Mouse (Mus musculus) small intestine, adult 2 months (tissue): ENCODE data around the gene Micu1. TPM values are rescaled to one million over a fixed set of nuclear protein-coding genes. Genes with fewer than 3 reads are reported as not detected.

Experiments
- H3K27ac ChIP-seq: fragments of 200-500 bp; 2 replicates; pipeline ENCODE4 v1.5.1; 2012; ENCODE audit warnings: low read depth, low read length, control low read depth, inconsistent platforms; ENCODE audit not compliant: insufficient read depth
- H3K27me3 ChIP-seq: fragments of 200-500 bp; 2 replicates; pipeline ENCODE4 v1.6.1; 2012; ENCODE audit warnings: mild to moderate bottlenecking, moderate library complexity, low read length, inconsistent platforms; ENCODE audit not compliant: control insufficient read depth, insufficient read depth
- H3K36me3 ChIP-seq: fragments of 200-500 bp; 2 replicates; pipeline ENCODE4 v1.6.1; 2012; ENCODE audit warnings: mild to moderate bottlenecking, low read length, control low read depth, inconsistent platforms; ENCODE audit not compliant: control insufficient read depth, insufficient read depth
- H3K4me1 ChIP-seq: fragments of 200-500 bp; 2 replicates; pipeline ENCODE4 v1.6.1; 2012; ENCODE audit warnings: low read length, inconsistent platforms, mixed read lengths; ENCODE audit not compliant: control insufficient read depth, insufficient read depth, insufficient read length
- H3K4me3 ChIP-seq: fragments of 200-500 bp; 2 replicates; pipeline ENCODE4 v1.5.1; 2012; ENCODE audit warnings: low read depth, mild to moderate bottlenecking, control low read depth, inconsistent platforms, low read length, moderate library complexity
- CTCF ChIP-seq: fragments of 200-500 bp; IDR thresholded peaks from 2 replicates; pipeline ENCODE4 v1.5.1; 2012; ENCODE audit warnings: low read depth, mild to moderate bottlenecking, control low read depth, inconsistent platforms, low read length, moderate library complexity, mixed read lengths; ENCODE audit not compliant: insufficient replicate concordance, insufficient read length; ENCODE audit errors: extremely low read depth
- POLR2A ChIP-seq: fragments of 200-500 bp; IDR thresholded peaks from 2 replicates; pipeline ENCODE4 v1.6.1; 2012; ENCODE audit warnings: low read depth, mild to moderate bottlenecking, control low read depth, inconsistent platforms, low read length, moderate library complexity
- WGBS: fragments of 180-500 bp; shearing (Covaris S2); methylation state at CpG from one replicate; pipeline ENCODE4 v1.1.7; 2018; 5-methylcytosine and 5-hydroxymethylcytosine counted together
- polyA plus RNA-seq: library from polyadenylated mRNA; depleted of rRNA; stranded (reverse); fragments of >200 nt; gene quantifications from 2 replicates; pipeline ENCODE4 v1.2.3, GENCODE M21; 2012

The Micu1 gene
- polyA plus RNA-seq, 1 experiment, result 134 TPM

DNA sequence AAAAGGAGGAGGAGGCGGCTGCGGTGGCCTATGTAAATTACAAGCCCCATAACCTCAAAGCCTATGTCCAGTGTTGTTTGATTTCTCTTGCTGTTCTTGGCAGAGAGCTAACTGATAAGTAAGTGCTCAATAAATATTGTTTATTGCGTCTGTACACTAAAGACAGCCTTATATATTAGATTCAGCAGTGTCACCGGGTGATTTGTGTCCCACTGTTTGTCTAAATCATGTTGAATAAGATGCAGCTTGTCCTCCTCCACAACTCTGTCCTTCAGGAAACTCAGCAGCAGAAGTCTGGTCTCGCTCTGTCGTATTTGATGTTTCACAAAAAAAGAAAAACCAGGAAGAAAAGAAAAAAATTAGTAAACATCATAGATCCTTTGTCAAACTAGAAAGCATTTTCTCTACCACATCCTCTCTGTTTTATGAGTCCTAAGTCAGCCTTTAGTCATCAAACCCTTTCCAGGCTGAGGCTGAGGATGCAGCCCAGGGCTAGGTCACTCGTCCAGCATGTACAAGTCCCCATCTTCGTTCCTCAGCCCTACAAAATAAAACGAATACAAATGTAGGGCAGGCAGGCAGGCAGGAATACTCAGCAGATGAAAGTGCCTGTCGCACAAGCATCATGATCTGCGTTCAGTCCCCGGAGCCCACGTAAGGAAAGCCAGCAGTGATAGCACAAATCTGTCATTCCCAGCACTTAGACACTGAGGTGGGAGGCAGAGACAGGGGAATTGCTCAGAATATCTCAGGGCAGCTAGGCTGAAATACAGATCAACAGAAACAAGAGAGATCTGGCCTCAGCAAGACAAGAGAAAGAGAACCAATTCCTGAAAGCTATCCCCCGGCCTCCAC, 133.3 kb downstream of the Micu1 start:
- TF ChIP-seq CTCF (no peak), POLR2A (no peak)
- no peak overlapping the region for H3K4me3 ChIP-seq
- no peaks in the 10 kb centered on the region for H3K27me3 ChIP-seq
- H3K36me3 ChIP-seq, result peaks cover 13% of the 10 kb centered on the region
- peaks cover 3% of the 10 kb centered on the region; the same call in 1 of the 2 replicates for H3K4me1 ChIP-seq
- WGBS, result 81% methylated on average over 14 of the region's 14 CpGs
- no peak overlapping the region for H3K27ac ChIP-seq

DNA sequence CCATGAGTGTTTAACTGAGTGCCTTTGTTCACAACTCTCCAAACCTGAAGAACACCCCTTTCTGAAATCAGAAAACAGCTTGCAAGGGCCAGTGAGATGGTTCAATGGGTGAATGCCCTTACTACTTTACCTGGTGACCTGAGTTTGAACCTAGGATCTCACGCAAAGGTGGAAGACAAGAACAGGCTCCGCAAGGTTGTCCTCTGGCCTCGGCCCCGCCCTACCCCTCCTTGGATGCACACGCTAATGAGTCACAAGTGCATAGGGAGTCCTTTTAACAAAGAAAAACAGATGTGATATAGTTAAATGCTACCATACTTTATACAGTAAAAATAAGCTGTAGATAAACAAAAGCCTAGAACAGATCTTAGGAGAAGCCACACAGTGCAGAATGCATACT, 135.2 kb downstream of the Micu1 start:
- no peak overlapping the region for H3K4me3 ChIP-seq
- H3K27ac ChIP-seq, result no peak overlapping the region
- H3K36me3 ChIP-seq, result peaks cover 7% of the 10 kb centered on the region
- H3K27me3 ChIP-seq, result no peaks in the 10 kb centered on the region
- peaks cover 3% of the 10 kb centered on the region; the same call in 1 of the 2 replicates for H3K4me1 ChIP-seq
- TF ChIP-seq POLR2A (no peak), CTCF (no peak)
- 37% methylated on average over 5 of the region's 5 CpGs for WGBS

DNA sequence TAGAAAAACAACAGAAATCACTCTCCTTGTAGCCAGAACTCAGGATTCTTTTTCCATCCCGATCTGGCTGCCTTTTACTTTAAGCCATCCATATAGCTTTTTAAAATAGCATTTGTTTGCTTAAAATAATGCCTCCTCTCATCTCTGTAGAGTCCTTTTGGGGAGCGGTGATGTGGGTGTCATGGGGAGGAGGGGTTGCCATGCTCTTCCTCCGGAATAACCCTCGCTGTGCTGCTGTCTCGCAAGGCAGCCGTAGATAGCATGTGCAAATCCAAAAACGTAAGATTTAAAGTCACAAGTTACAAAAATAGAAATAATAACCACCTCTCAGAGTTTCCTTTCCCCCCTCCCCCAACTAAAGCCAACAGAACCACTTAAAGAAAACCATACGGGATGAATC, 139.2 kb downstream of the Micu1 start:
- WGBS, result 96% methylated on average over 8 of the region's 8 CpGs
- no peak for TF ChIP-seq POLR2A
- no peak for TF ChIP-seq CTCF
- peaks cover 25% of the 10 kb centered on the region for H3K4me1 ChIP-seq
- no peak overlapping the region for H3K4me3 ChIP-seq
- H3K27ac ChIP-seq, result no peak overlapping the region
- no peaks in the 10 kb centered on the region for H3K27me3 ChIP-seq
- H3K36me3 ChIP-seq, result peaks cover 5% of the 10 kb centered on the region

DNA sequence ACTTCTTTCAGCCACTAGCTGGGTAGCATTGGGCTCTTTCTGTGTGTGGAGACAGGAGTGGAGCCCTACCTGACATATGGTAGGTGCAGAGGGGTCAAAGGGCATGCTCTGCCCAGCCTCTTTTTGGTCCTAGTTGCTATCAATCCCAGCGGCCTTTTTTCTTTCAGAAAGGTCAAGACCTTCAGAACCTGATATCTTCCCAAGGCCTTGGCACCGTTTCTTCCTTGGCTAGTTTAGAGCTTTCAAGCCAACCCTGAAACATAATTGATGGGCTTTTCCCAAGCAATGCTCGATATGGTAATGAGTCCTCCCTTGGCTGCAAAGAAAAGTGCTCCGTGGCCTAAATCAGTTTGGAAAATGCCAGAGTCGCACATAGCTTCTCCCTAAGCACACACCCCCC, 140.8 kb downstream of the Micu1 start:
- 66% methylated on average over 5 of the region's 5 CpGs for WGBS
- no peak overlapping the region for H3K4me3 ChIP-seq
- H3K27me3 ChIP-seq, result no peaks in the 10 kb centered on the region
- no peak overlapping the region for H3K27ac ChIP-seq
- peaks cover 22% of the 10 kb centered on the region for H3K4me1 ChIP-seq
- peaks cover 5% of the 10 kb centered on the region for H3K36me3 ChIP-seq
- TF ChIP-seq CTCF (no peak), POLR2A (no peak)

DNA sequence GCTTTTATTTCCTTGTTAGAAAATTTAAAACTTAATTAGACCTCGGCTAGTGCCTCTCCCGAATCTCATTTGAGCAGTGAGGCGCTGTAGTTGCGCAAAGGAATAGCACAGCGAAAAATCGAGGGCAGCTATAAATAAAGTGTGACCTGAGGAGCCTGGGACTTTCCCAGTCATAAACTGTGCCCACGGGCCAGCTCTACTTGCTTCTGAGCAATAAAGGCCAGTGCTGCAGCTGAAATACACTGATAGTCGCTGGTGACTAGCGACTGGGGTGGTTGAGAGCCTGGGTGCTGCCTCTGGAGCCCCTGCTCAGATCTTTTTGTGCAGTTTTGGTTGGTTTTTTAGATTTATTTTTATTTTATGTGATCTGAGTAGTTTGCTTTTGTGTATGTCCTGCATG, 142.4 kb downstream of the Micu1 start:
- peaks cover 24% of the 10 kb centered on the region for H3K4me1 ChIP-seq
- H3K36me3 ChIP-seq, result peaks cover 5% of the 10 kb centered on the region
- no peaks in the 10 kb centered on the region for H3K27me3 ChIP-seq
- no peak overlapping the region for H3K4me3 ChIP-seq
- H3K27ac ChIP-seq, result no peak overlapping the region
- no peak for TF ChIP-seq POLR2A
- TF ChIP-seq CTCF, result no peak
- 24% methylated on average over 9 of the region's 9 CpGs for WGBS

DNA sequence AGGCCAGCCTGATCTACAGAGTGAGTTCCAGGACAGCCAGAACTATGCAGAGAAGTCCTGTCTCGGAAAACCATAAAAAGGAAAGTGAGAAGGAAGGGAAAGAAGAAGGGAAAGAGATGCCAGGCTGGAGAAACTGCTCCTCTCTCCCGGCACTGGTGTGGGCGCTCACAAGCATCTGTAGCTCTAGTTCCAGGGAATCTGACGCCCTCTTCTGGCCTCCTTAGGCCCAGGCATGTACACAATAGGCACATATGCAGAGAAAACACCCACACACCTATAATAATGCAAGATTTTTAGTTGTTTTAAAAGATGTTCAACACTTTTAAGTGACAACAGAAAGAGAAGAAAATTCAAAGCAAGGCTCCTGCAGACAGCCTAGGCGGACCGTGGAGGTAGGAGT, 144.1 kb downstream of the Micu1 start:
- Histone ChIP-seq H3K27ac (peak overlapping the region; percentile 24), H3K36me3 (no peaks in the 10 kb centered on the region; the same call in 1 of the 2 replicates), H3K27me3 (no peaks in the 10 kb centered on the region), H3K4me1 (peaks cover 24% of the 10 kb centered on the region), H3K4me3 (no peak overlapping the region)
- no peak for TF ChIP-seq POLR2A
- no peak for TF ChIP-seq CTCF
- 81% methylated on average over 6 of the region's 6 CpGs for WGBS

DNA sequence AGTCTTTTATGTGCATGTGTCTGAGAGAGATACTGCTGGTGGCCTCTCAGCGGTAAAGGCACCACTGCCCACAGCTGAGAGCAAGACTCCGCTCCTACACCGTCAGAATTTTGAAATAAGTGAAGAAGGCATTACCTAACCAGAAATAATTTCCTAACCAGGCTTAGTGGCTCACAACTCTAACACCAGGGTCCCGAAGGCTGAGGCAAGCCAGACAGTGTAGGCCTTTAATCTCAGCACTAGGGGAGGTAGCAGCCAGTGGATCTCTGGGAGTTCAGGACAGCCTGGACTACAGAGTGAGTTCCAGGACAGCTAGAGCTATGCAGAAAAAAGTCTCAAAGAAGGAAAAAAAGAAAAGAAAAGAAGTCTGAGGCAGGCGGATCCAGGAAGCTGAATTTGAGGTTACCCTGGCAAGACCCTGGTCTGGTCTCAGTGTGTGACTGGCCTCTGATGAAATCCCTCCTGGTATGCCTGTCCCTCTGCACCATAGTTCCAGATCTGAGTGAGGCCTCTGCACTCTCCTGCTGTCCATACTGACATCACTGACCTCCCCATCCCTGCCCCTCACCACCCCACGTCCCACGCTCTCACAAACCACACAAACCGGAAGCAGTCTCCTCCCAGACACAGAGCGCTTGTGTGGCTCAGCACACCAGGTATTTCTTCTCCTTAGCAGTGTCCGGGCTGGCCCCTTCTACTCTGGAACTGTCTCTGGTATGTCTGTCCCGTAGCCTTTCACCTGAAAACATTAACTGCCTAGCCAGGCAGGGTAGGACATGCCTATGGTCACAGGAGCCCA, 146.0 kb downstream of the Micu1 start:
- no peaks in the 10 kb centered on the region for H3K27me3 ChIP-seq
- H3K27ac ChIP-seq, result no peak overlapping the region
- H3K4me1 ChIP-seq, result peaks cover 18% of the 10 kb centered on the region
- H3K36me3 ChIP-seq, result no peaks in the 10 kb centered on the region; the same call in 1 of the 2 replicates
- no peak overlapping the region for H3K4me3 ChIP-seq
- TF ChIP-seq POLR2A, result no peak
- no peak for TF ChIP-seq CTCF
- WGBS, result 93% methylated on average over 11 of the region's 11 CpGs
